Mouse (Mus musculus) cerebellum, postnatal 25 days (tissue): ENCODE measurements around the gene Serpini1.
"Not testable (repeated sequence)": the region's sequence is repeated elsewhere in the genome, so short reads cannot be mapped to it uniquely, and the experiment has no call there.

ENCODE experiments used
- DNase-seq, 2 experiments: peaks; one replicate each; pipeline ENCODE4 v3.0.0; 2021; ENCODE audit warnings: mixed read lengths in 2 of 2

Gene Serpini1

GRCm38 (mm10) chr3:75639546-75639945 lies 82.2 kb downstream of the Serpini1 start:
- no peak for DNase-seq

- no peak for DNase-seq
Measured at GRCm38 (mm10) chr3:75647542-75647941, 90.2 kb downstream of the Serpini1 start.

DNA sequence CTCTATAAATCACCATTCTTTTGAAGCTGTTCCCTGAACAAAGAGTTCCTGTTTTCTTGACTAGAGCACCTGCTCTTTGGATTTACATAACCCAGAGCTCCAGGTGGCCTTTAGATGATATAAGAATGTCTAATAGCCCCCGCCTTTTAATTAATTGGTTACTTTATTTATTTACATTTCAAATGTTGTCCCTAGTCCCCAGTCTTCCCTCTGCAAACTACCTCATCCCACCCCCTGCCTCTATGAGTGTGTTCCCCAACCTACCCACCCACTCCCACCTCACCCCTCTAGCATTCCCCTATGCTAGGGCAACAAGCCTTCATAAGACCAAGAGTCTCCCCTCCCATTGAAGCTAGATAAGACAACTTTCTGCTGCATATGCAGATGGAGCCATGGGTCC lies 90.9 kb downstream of the Serpini1 start:
- no peak for DNase-seq

DNA sequence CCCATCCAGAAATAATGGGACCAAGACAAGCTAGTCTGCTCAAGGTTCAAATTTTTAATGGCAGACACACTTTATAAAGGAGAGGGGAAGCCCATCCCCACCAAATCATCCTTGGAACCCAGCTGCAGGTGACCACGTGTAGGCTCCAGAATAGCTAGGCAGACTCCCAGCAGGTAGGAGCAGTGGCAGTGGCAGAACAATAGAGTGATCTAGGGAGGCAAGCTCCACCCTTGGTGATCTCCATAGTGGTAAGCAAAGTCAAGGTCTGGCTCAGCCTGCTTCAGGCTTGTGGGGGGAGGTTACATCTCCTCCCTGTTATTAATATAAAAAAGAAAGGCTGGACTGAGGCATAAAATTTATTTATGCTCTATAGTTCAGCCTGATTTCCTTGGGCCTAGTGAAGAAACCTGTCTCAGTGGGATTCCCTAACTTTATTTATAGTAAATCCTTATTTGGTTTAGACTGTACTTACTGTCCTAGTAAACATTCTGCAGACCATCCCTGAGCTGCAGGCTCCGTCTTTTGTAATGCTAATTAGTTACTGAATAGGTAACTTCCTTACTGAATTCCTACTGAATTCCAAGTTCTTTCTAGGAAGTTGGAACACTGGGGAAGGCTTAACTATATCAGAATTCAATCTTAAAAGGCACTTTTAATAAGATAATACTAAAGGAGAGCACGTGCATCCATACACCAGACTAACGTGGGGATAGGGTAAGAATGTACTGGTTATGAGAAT lies 93.2 kb downstream of the Serpini1 start:
- not testable (repeated sequence) for DNase-seq

DNA sequence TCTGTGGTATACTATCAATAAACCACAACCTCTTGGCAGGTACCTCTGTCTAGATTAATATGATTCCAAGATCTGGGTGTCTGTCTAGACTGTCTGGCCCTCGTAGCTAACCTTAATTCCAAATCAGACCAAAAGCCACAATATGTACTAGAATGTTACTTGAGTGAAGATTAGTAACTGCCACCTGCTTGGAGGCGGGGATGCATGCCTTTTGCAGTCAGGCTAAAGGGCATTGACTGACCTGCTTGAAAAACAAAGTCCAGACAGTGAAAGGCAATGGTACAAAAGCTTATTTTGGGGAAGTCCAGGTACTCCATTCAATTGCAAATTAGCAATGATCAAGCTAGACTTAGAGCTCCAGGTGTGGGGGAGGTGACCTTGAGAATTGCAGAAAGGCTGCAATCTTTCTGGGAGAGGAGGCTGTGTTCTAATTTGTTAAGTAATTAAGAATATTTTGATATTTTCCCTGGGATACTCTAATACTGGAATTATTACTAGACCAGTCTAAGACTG lies 94.3 kb downstream of the Serpini1 start:
- DNase-seq, result no peak

DNA sequence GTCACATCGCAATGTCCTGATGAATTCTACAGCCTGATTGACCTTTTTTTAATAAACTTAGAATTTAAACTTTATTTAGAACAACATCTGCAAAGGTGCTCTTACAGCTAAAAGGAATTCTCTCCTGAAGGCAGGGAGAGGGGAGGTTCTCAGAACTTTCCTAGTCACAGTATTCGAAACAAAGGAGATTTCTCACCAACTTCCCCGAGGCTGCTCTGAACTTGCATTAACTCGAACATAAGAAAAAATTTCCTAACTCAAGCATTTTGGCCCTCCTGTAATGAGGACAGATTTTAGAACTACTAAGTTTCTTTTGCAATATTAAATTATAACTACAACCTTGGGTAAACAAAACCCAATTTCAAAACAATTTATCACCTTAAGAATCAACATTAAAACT lies 96.6 kb downstream of the Serpini1 start:
- not testable (repeated sequence) for DNase-seq

GRCm38 (mm10) chr3:75655578-75656344 lies 98.4 kb downstream of the Serpini1 start:
- DNase-seq, result no peak

GRCm38 (mm10) chr3:75666962-75667361 lies 109.6 kb downstream of the Serpini1 start:
- no peak for DNase-seq

- DNase-seq, result no peak
Measured at GRCm38 (mm10) chr3:75670425-75670824, 113.1 kb downstream of the Serpini1 start.

DNA sequence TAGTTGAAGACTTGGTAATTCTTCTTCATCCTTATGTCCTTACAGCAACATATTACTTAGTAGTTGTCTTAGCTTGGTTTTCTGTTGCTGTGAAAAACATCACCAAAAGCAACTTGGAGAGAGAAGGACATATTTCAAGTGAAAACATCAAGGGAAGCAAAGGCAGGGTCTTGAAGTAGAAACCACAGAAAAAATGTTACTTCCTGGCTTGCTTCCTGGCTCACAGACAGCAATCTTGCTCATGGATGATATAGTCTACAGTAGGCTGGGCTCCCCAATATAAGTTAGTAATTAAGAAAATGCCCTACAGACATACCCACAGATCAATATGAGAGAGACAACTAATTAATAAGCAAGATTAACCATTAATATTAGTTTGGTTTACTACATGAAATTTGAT lies 125.5 kb downstream of the Serpini1 start:
- DNase-seq, result no peak

DNA sequence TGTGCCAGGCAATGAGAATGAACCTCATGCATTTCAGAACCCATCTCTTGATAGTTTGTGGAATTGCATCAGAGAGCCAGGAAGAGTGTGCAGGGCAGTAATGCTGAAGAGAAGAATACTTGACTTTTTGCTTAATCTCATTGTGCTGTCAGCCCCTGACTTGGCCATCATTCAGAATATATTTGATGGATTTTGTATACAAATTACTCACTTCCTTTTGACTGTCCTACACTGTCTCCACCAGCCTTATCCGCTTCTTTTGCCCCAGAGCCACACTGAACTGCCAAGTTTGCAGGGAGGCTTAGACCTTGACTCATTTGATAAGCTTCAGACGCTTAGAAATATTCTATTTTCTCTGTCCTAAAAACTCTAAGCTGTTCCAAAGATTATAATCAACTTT lies 129.4 kb downstream of the Serpini1 start:
- DNase-seq, result no peak

DNA sequence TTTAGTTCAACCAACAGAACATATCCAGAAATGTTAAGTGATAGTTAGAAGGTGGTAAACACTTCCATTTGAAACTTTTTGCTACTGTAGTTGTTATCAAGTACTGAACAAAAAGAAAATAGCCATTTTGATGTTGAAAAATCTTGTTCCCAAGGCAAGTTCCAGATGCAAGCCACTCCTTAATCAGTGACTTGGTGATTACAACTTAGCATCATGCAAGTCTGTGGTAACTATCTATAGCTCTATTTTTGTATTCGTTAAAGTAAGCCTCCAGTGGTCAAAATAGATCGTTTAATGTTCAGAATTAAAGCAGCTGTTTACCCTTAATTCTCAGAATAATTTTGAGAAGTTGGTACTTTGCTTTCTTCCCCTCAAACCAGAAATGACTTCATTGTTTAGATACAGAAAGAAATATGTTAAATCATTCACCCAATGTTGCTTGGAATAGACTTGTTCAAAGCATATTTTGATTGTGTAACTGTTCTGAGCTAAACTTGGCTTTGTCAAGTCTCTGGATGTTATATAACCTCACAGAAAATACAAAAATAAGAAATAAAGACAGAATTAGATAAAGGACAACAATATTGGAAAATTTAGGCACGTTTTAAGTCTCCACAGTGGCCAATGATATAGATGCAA lies 130.0 kb downstream of the Serpini1 start:
- no peak for DNase-seq

GRCm38 (mm10) chr3:75690321-75690720 lies 133.0 kb downstream of the Serpini1 start:
- DNase-seq, result no peak

- no peak for DNase-seq
Measured at GRCm38 (mm10) chr3:75692088-75692487, 134.7 kb downstream of the Serpini1 start.
